ENCODE assay signal across 29 mouse cellular contexts in the genomic region with DNA sequence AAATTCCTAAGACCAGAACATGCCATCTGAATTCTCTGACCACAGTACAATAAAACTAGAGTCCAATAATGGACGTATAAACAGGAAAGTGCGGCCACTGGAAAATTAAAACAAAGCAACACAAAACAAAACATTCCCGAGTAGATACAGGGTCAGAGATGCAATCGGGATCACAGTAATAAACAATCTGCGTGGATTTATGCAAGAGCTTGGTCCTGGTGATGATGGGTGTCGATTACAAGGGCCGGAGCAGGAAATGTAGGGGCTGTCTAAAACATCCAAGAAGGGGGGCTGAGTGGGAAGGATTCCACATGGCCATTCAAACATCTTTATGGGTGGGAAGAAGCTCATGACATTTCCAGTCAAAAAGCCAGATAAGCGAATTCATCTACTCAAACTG.
DNase-seq lines count a peak whose midpoint lies in the region; ATAC-seq lines count a peak whose summit lies in the region.
"Had no signal": no experiment of that assay in that cellular context is flagged by ENCODE, and none has a peak within 500 bp of the region (broad histone marks: within the 10 kb centered on the region; RNA-seq: fewer than 3 reads in every experiment).

No protein-coding gene starts in this region.

- H3K9ac ChIP-seq in embryonic facial prominence, embryonic 13.5 days = no peak overlapping the region
- H3K9ac ChIP-seq in embryonic facial prominence, embryonic 15.5 days = no peak overlapping the region
- H3K9ac ChIP-seq: hindbrain, embryonic 12.5 days; midbrain, embryonic 15.5 days had no signal

- 0 out of 2 replicates have a peak overlapping the region, but pooled peaks have one; percentile 5 for H3K4me2 ChIP-seq in embryonic facial prominence, embryonic 13.5 days
- no peak overlapping the region for H3K4me2 ChIP-seq in embryonic facial prominence, embryonic 15.5 days (replicated peaks)
- H3K4me2 ChIP-seq: heart, embryonic 11.5 days; hindbrain, embryonic 12.5 days; midbrain, embryonic 15.5 days had no signal

- ATAC-seq in embryonic facial prominence, embryonic 13.5 days (ENCODE audit: insufficient number of reproducible peaks, insufficient read depth, low FRiP score, low TSS enrichment, low read depth) = no peak
- ATAC-seq in embryonic facial prominence, embryonic 15.5 days (ENCODE audit: insufficient number of reproducible peaks, low FRiP score, low TSS enrichment, low read depth) = no peak
- ATAC-seq: activated CD4-positive, CD25-positive, alpha-beta regulatory T cell, adult 4 months; forebrain, embryonic 14.5 days; intestine, postnatal 0 days; midbrain, embryonic 15.5 days had no signal

- WGBS in embryonic facial prominence, embryonic 13.5 days = 52% methylated on average over 8 of the region's 8 CpGs
- WGBS in embryonic facial prominence, embryonic 10.5 days = 79% methylated on average over 8 of the region's 8 CpGs
- WGBS in embryonic facial prominence, embryonic 15.5 days = 54% methylated on average over 8 of the region's 8 CpGs

- H3K4me3 ChIP-seq in embryonic facial prominence, embryonic 13.5 days = no peak overlapping the region
- no peak overlapping the region for H3K4me3 ChIP-seq in embryonic facial prominence, embryonic 10.5 days
- H3K4me3 ChIP-seq in embryonic facial prominence, embryonic 15.5 days (replicated peaks) = no peak overlapping the region
- H3K4me3 ChIP-seq: hindbrain, embryonic 12.5 days; midbrain, embryonic 15.5 days had no signal

- H3K27me3 ChIP-seq in embryonic facial prominence, embryonic 13.5 days = no peaks in the 10 kb centered on the region
- no peaks in the 10 kb centered on the region for H3K27me3 ChIP-seq in embryonic facial prominence, embryonic 10.5 days (replicated peaks; ENCODE audit: low read depth, poor library complexity, severe bottlenecking)
- no peaks in the 10 kb centered on the region for H3K27me3 ChIP-seq in embryonic facial prominence, embryonic 15.5 days
- H3K27me3 ChIP-seq: CH12.LX; hindbrain, embryonic 12.5 days; midbrain, embryonic 15.5 days had no signal

- H3K27ac ChIP-seq in embryonic facial prominence, embryonic 13.5 days = peak overlapping the region; percentile 64; the same call in 1 of the 2 replicates
- H3K27ac ChIP-seq in embryonic facial prominence, embryonic 10.5 days (replicated peaks) = no peak overlapping the region
- 0 out of 2 replicates have a peak overlapping the region, but pooled peaks have one; percentile 31 for H3K27ac ChIP-seq in embryonic facial prominence, embryonic 15.5 days (replicated peaks)
- H3K27ac ChIP-seq: hindbrain, embryonic 12.5 days; stomach, postnatal 0 days had no signal

- H3K36me3 ChIP-seq in embryonic facial prominence, embryonic 13.5 days = no peaks in the 10 kb centered on the region
- H3K36me3 ChIP-seq in embryonic facial prominence, embryonic 10.5 days (replicated peaks) = no peaks in the 10 kb centered on the region
- H3K36me3 ChIP-seq in embryonic facial prominence, embryonic 15.5 days = no peaks in the 10 kb centered on the region
- H3K36me3 ChIP-seq: hindbrain, embryonic 12.5 days; midbrain, embryonic 15.5 days had no signal

- no peak for DNase-seq in embryonic facial prominence, embryonic 10.5 days (ENCODE audit: low spot score)
- DNase-seq in kidney, postnatal 14 days = peak; percentile 38
- DNase-seq in kidney, postnatal 36 days = no peak
- DNase-seq in lung, postnatal 25 days (ENCODE audit: low spot score) = peak; percentile 73
- DNase-seq in layer of hippocampus, postnatal 10 days (ENCODE audit: low spot score in 2 of 2) = no peak
- no peak for DNase-seq in layer of hippocampus, adult 18-20 months (ENCODE audit: low spot score in 2 of 2)
- DNase-seq: adrenal gland, adult 2 months; adrenal gland, postnatal 36 days; cerebellum, adult 18-20 months; gastrocnemius, postnatal 25 days; heart, adult 11 months; heart, postnatal 36 days; kidney, postnatal 25 days; layer of hippocampus, adult 9-11 months; liver; right cerebral cortex, adult 18-20 months; spleen, adult 18-20 months; thymus, adult 18-20 months; thymus, postnatal 25 days had no signal

- peaks cover 78% of the 10 kb centered on the region for H3K4me1 ChIP-seq in embryonic facial prominence, embryonic 13.5 days
- H3K4me1 ChIP-seq in embryonic facial prominence, embryonic 10.5 days = peaks cover 63% of the 10 kb centered on the region
- H3K4me1 ChIP-seq in embryonic facial prominence, embryonic 15.5 days = peaks cover 58% of the 10 kb centered on the region

- no peaks in the 10 kb centered on the region for H3K9me3 ChIP-seq in embryonic facial prominence, embryonic 13.5 days
- no peaks in the 10 kb centered on the region for H3K9me3 ChIP-seq in embryonic facial prominence, embryonic 10.5 days
- no peaks in the 10 kb centered on the region for H3K9me3 ChIP-seq in embryonic facial prominence, embryonic 15.5 days (replicated peaks)
- H3K9me3 ChIP-seq: hindbrain, embryonic 12.5 days; midbrain, embryonic 15.5 days had no signal

Comparison
In these comparisons a context has a peak if more than half of its experiments do, and no peak if none do; other contexts are left out.
1. DNase-seq: peak in kidney, postnatal 14 days (single experiment) and lung, postnatal 25 days (single experiment); none in embryonic facial prominence, embryonic 10.5 days (single experiment), kidney, postnatal 36 days (0 of 2), layer of hippocampus, postnatal 10 days (0 of 2) and layer of hippocampus, adult 18-20 months (0 of 2).